Comparison of ENCODE assay signal across 14 mouse cellular contexts in genomic region chr6:144648124-144648591, GRCm38 (mm10).
DNase-seq lines count a peak whose midpoint lies in the region; ATAC-seq and TF ChIP-seq lines count a peak whose summit lies in the region.
"Had no signal": no experiment of that assay in that cellular context is flagged by ENCODE, and none has a peak within 500 bp of the region (broad histone marks: within the 10 kb centered on the region; RNA-seq: fewer than 3 reads in every experiment).

No protein-coding gene starts in this region.

- TF ChIP-seq EP300 in stomach, postnatal 0 days (optimal IDR thresholded peaks at IDR 0.05), result no peak

- TF ChIP-seq POLR2A in cerebellum, adult 2 months (IDR thresholded peaks at IDR 0.05; ENCODE audit: borderline replicate concordance, insufficient read depth, low read length), result no peak

- no peaks in the 10 kb centered on the region for H3K9me3 ChIP-seq in heart, embryonic 15.5 days (replicated peaks)
- H3K9me3 ChIP-seq in stomach, embryonic 15.5 days, result no peaks in the 10 kb centered on the region
- H3K9me3 ChIP-seq in stomach, postnatal 0 days (ENCODE audit: control insufficient read depth, low read length), result no peaks in the 10 kb centered on the region
- H3K9me3 ChIP-seq in lung, embryonic 15.5 days, result no peaks in the 10 kb centered on the region
- H3K9me3 ChIP-seq in hindbrain, embryonic 14.5 days (ENCODE audit: control insufficient read depth, low read length), result 0 out of 2 replicates have a peak, but pooled peaks cover 3% of the 10 kb centered on the region
- H3K9me3 ChIP-seq: forebrain, embryonic 13.5 days; midbrain, embryonic 13.5 days had no signal

- no peak overlapping the region for H3K4me3 ChIP-seq in heart, embryonic 15.5 days
- H3K4me3 ChIP-seq in stomach, embryonic 15.5 days (replicated peaks), result no peak overlapping the region
- H3K4me3 ChIP-seq in stomach, postnatal 0 days (ENCODE audit: low read depth, low read length), result no peak overlapping the region
- H3K4me3 ChIP-seq in lung, embryonic 15.5 days, result no peak overlapping the region
- H3K4me3 ChIP-seq in hindbrain, embryonic 14.5 days (replicated peaks; ENCODE audit: low read length), result no peak overlapping the region
- no peak overlapping the region for H3K4me3 ChIP-seq in cerebellum, adult 2 months (replicated peaks; ENCODE audit: insufficient read depth, low read depth, low read length)
- H3K4me3 ChIP-seq: forebrain, embryonic 13.5 days; midbrain, embryonic 13.5 days; neural tube, embryonic 13.5 days had no signal

- no peak for DNase-seq in heart, postnatal 25 days (ENCODE audit: low spot score)
- no peak for DNase-seq in stomach, postnatal 0 days (ENCODE audit: low spot score)
- no peak for DNase-seq in ovary, postnatal 36 days (ENCODE audit: low spot score)
- no peak for DNase-seq in hindbrain, embryonic 14.5 days (ENCODE audit: low spot score)
- no peak for DNase-seq in cerebellum, adult 2 months
- DNase-seq: adrenal gland, adult 8-10 months; layer of hippocampus, postnatal 36 days had no signal

- H3K9ac ChIP-seq in heart, embryonic 15.5 days, result no peak overlapping the region
- H3K9ac ChIP-seq in stomach, embryonic 15.5 days, result no peak overlapping the region
- H3K9ac ChIP-seq in stomach, postnatal 0 days (ENCODE audit: low read length), result no peak overlapping the region
- H3K9ac ChIP-seq in lung, embryonic 15.5 days, result no peak overlapping the region
- no peak overlapping the region for H3K9ac ChIP-seq in hindbrain, embryonic 14.5 days
- H3K9ac ChIP-seq: forebrain, embryonic 13.5 days; midbrain, embryonic 13.5 days; neural tube, embryonic 13.5 days had no signal

- intact Hi-C loops in heart, postnatal 25 days (cut with DNase I), result no loop called here

- ATAC-seq in heart, embryonic 15.5 days (replicated peaks; ENCODE audit: insufficient number of reproducible peaks, insufficient read depth, low FRiP score, low read depth), result 0 out of 2 replicates have a peak, but pooled peaks have one; percentile 37
- ATAC-seq in stomach, embryonic 15.5 days (ENCODE audit: insufficient read depth, low FRiP score, low read depth), result 0 out of 2 replicates have a peak, but pooled peaks have one; percentile 37
- ATAC-seq in stomach, postnatal 0 days (ENCODE audit: low FRiP score, low TSS enrichment), result no peak
- ATAC-seq in lung, embryonic 15.5 days (ENCODE audit: borderline replicate concordance, extremely low read depth, low FRiP score, low TSS enrichment), result peak; percentile 80
- no peak for ATAC-seq in hindbrain, embryonic 14.5 days (ENCODE audit: low FRiP score)
- ATAC-seq: forebrain, embryonic 13.5 days; hindbrain, embryonic 16.5 days had no signal

- H3K4me1 ChIP-seq in heart, embryonic 15.5 days (replicated peaks), result peaks cover 11% of the 10 kb centered on the region
- H3K4me1 ChIP-seq in stomach, embryonic 15.5 days, result no peaks in the 10 kb centered on the region
- H3K4me1 ChIP-seq in stomach, postnatal 0 days (replicated peaks; ENCODE audit: control insufficient read depth, insufficient read depth), result no peaks in the 10 kb centered on the region; the same call in 1 of the 2 replicates
- peaks cover 62% of the 10 kb centered on the region for H3K4me1 ChIP-seq in lung, embryonic 15.5 days
- no peaks in the 10 kb centered on the region for H3K4me1 ChIP-seq in hindbrain, embryonic 14.5 days (replicated peaks; ENCODE audit: control insufficient read depth, insufficient read depth, low read length)
- no peaks in the 10 kb centered on the region for H3K4me1 ChIP-seq in cerebellum, adult 2 months (ENCODE audit: control insufficient read depth, insufficient read depth, low read length)
- H3K4me1 ChIP-seq: forebrain, embryonic 13.5 days; neural tube, embryonic 13.5 days had no signal

- no peaks in the 10 kb centered on the region for H3K27me3 ChIP-seq in heart, embryonic 15.5 days
- H3K27me3 ChIP-seq in stomach, embryonic 15.5 days (replicated peaks), result no peaks in the 10 kb centered on the region
- H3K27me3 ChIP-seq in stomach, postnatal 0 days (ENCODE audit: control insufficient read depth, insufficient read depth, low read length), result no peaks in the 10 kb centered on the region
- no peaks in the 10 kb centered on the region for H3K27me3 ChIP-seq in lung, embryonic 15.5 days
- no peaks in the 10 kb centered on the region for H3K27me3 ChIP-seq in hindbrain, embryonic 14.5 days (ENCODE audit: control insufficient read depth, insufficient read depth, low read length)
- H3K27me3 ChIP-seq in cerebellum, adult 2 months (ENCODE audit: control insufficient read depth, insufficient read depth, low read length), result no peaks in the 10 kb centered on the region
- H3K27me3 ChIP-seq: forebrain, embryonic 13.5 days; midbrain, embryonic 13.5 days; neural tube, embryonic 13.5 days had no signal

- no peaks in the 10 kb centered on the region for H3K36me3 ChIP-seq in heart, embryonic 15.5 days
- no peaks in the 10 kb centered on the region for H3K36me3 ChIP-seq in stomach, embryonic 15.5 days
- no peaks in the 10 kb centered on the region for H3K36me3 ChIP-seq in stomach, postnatal 0 days (ENCODE audit: control insufficient read depth, insufficient read depth, low read length)
- no peaks in the 10 kb centered on the region for H3K36me3 ChIP-seq in lung, embryonic 15.5 days
- H3K36me3 ChIP-seq in hindbrain, embryonic 14.5 days (replicated peaks; ENCODE audit: control insufficient read depth, insufficient read depth), result no peaks in the 10 kb centered on the region
- H3K36me3 ChIP-seq: midbrain, embryonic 13.5 days; neural tube, embryonic 13.5 days had no signal

- H3K4me2 ChIP-seq in heart, embryonic 15.5 days, result no peak overlapping the region
- H3K4me2 ChIP-seq in stomach, embryonic 15.5 days, result no peak overlapping the region
- no peak overlapping the region for H3K4me2 ChIP-seq in stomach, postnatal 0 days (replicated peaks; ENCODE audit: low read depth)
- H3K4me2 ChIP-seq in lung, embryonic 15.5 days, result peak overlapping the region; percentile 24; the same call in 1 of the 2 replicates
- no peak overlapping the region for H3K4me2 ChIP-seq in hindbrain, embryonic 14.5 days (replicated peaks)
- H3K4me2 ChIP-seq: forebrain, embryonic 13.5 days; midbrain, embryonic 13.5 days; neural tube, embryonic 13.5 days had no signal

- no peak overlapping the region; the same call in 1 of the 2 replicates for H3K27ac ChIP-seq in heart, embryonic 15.5 days
- H3K27ac ChIP-seq in stomach, embryonic 15.5 days, result no peak overlapping the region
- H3K27ac ChIP-seq in stomach, postnatal 0 days (replicated peaks), result no peak overlapping the region
- peak overlapping the region; percentile 86 for H3K27ac ChIP-seq in lung, embryonic 15.5 days
- H3K27ac ChIP-seq in hindbrain, embryonic 14.5 days, result no peak overlapping the region
- no peak overlapping the region for H3K27ac ChIP-seq in cerebellum, adult 2 months (ENCODE audit: insufficient read depth, low read length)
- H3K27ac ChIP-seq: forebrain, embryonic 13.5 days; midbrain, embryonic 13.5 days; neural tube, embryonic 13.5 days had no signal

- WGBS in heart, embryonic 15.5 days, result 14% methylated on average over 4 of the region's 4 CpGs
- WGBS in stomach, embryonic 15.5 days, result 12% methylated on average over 4 of the region's 4 CpGs
- 24% methylated on average over 4 of the region's 4 CpGs for WGBS in stomach, postnatal 0 days
- WGBS in lung, embryonic 15.5 days, result 7% methylated on average over 4 of the region's 4 CpGs
- 47% methylated on average over 4 of the region's 4 CpGs for WGBS in hindbrain, embryonic 14.5 days
- 61% methylated on average over 4 of the region's 4 CpGs for WGBS in cerebellum, adult 2 months

- no peak for TF ChIP-seq CTCF in stomach, postnatal 0 days (IDR thresholded peaks at IDR 0.05; ENCODE audit: low read depth)
- no peak for TF ChIP-seq CTCF in cerebellum, adult 2 months (IDR thresholded peaks at IDR 0.05; ENCODE audit: borderline replicate concordance, insufficient read depth, low read depth, low read length)

Comparison
In these comparisons a context has a peak if more than half of its experiments do, and no peak if none do; other contexts are left out.
1. ATAC-seq: peak in heart, embryonic 15.5 days (single experiment), stomach, embryonic 15.5 days (single experiment) and lung, embryonic 15.5 days (single experiment); none in stomach, postnatal 0 days (single experiment) and hindbrain, embryonic 14.5 days (single experiment).